Mouse (Mus musculus) T-helper 1 cell (primary cell): ENCODE measurements around the gene Cyp2d11.

Experiments used
- in situ Hi-C: fragments of 300-600 bp; cut with MboI, MseI; formaldehyde crosslinking; loops from one replicate; pipeline ENCODE4 v1.15.1; 2025; ENCODE audit warnings: high pct_unique_total_duplicates

The Cyp2d11 gene

GRCm38 (mm10) chr15:82351480-82351879 is 42.3 kb downstream of the Cyp2d11 start:
- in situ Hi-C loops, result loop anchor here (10.0 kb wide), 1 partner anchor 753 kb away; no protein-coding TSS in a partner anchor

GRCm38 (mm10) chr15:82350349-82350748 is 43.5 kb downstream of the Cyp2d11 start:
- in situ Hi-C loops, result loop anchor here (10.0 kb wide), 1 partner anchor 754 kb away; no protein-coding TSS in a partner anchor

GRCm38 (mm10) chr15:82348999-82349341 is 44.9 kb downstream of the Cyp2d11 start:
- in situ Hi-C loops, result no loop called here

GRCm38 (mm10) chr15:82348258-82348998 is 45.4 kb downstream of the Cyp2d11 start:
- in situ Hi-C loops, result no loop called here

- in situ Hi-C loops, result no loop called here
These were observed 46.0 kb downstream of the Cyp2d11 start for GRCm38 (mm10) chr15:82347852-82348251.

- in situ Hi-C loops, result no loop called here
These were observed 46.5 kb downstream of the Cyp2d11 start for GRCm38 (mm10) chr15:82347303-82347676.

GRCm38 (mm10) chr15:82346580-82347302 is 47.1 kb downstream of the Cyp2d11 start:
- in situ Hi-C loops, result no loop called here

- in situ Hi-C loops, result no loop called here
These were observed 47.9 kb downstream of the Cyp2d11 start for GRCm38 (mm10) chr15:82345820-82346470.

GRCm38 (mm10) chr15:82344971-82345370 is 48.9 kb downstream of the Cyp2d11 start:
- in situ Hi-C loops, result no loop called here

GRCm38 (mm10) chr15:82343368-82344287 is 50.2 kb downstream of the Cyp2d11 start:
- in situ Hi-C loops, result no loop called here

- in situ Hi-C loops, result no loop called here
These were observed 51.3 kb downstream of the Cyp2d11 start for GRCm38 (mm10) chr15:82342543-82342935.

GRCm38 (mm10) chr15:82341675-82342542 is 51.9 kb downstream of the Cyp2d11 start:
- in situ Hi-C loops, result no loop called here

GRCm38 (mm10) chr15:82341036-82341501 is 52.8 kb downstream of the Cyp2d11 start:
- in situ Hi-C loops, result no loop called here

- in situ Hi-C loops, result no loop called here
These were observed 53.3 kb downstream of the Cyp2d11 start for GRCm38 (mm10) chr15:82340414-82341035.

GRCm38 (mm10) chr15:82339634-82340254 is 54.1 kb downstream of the Cyp2d11 start:
- in situ Hi-C loops, result no loop called here
